Mouse (Mus musculus): Measurements from ENCODE around the gene Tuba8. TPM values are rescaled to one million over a fixed set of nuclear protein-coding genes. Genes with fewer than 3 reads are reported as not detected.

The Tuba8 gene
- total RNA-seq, 2 experiments from 2014 or later, result 9.7 to 22.9 TPM

Other genes with a start within 250 kb of the Tuba8 start
- 10 to 100 TPM; 35.7 to 46.0 TPM for gene Mical3, start 79.7 kb upstream of the Tuba8 start, total RNA-seq (2021)
- gene Pex26, start 27.0 kb upstream of the Tuba8 start, total RNA-seq (2021), result 10 to 100 TPM; 11.1 to 11.6 TPM
- 1 to 10 TPM; 1.9 to 2.3 TPM for gene Usp18, start 35.2 kb downstream of the Tuba8 start, total RNA-seq (2021)
- gene Slc6a13, start 89.5 kb downstream of the Tuba8 start, total RNA-seq (2021), result 1 to 10 TPM in 1 of 2 experiments, under 1 TPM in 1; 0.83 to 6.6 TPM
- under 1 TPM; 0.13 to 0.58 TPM for gene Slc6a12, start 132.4 kb downstream of the Tuba8 start, total RNA-seq (2021)